Mouse (Mus musculus) limb, embryonic 14.5 days (tissue): ENCODE measurements at regions not wholly inside any gene's neighbourhood (a gene's known extent, or its start where the extent isn't known, plus 50 kb on each side); places are given as distances from the start of the nearest gene placed in this dataset.

Source experiments
- ATAC-seq: fragments of 200-750 bp; cut with Nextera tagmentation; 2 replicates; pipeline ENCODE4 v1.8.0; 2017; ENCODE audit warnings: low read depth, moderate number of reproducible peaks, moderate TSS enrichment; ENCODE audit not compliant: low FRiP score
- DNase-seq: peaks from one replicate; pipeline ENCODE4 v3.0.0-alpha.2; 2015; ENCODE audit warnings: low spot score
- H3K27ac ChIP-seq: fragments of 300-500 bp; sonication (generic); replicated peaks from 2 replicates; pipeline ENCODE4 v1.5.1; 2014; ENCODE audit warnings: low read depth, mild to moderate bottlenecking, low read length, moderate library complexity, mixed read lengths
- H3K27me3 ChIP-seq: fragments of 300-500 bp; sonication (generic); 2 replicates; pipeline ENCODE4 v1.6.1; 2014; ENCODE audit warnings: low read length, mixed read lengths; ENCODE audit not compliant: control insufficient read depth, insufficient read depth
- H3K36me3 ChIP-seq: fragments of 300-500 bp; sonication (generic); 2 replicates; pipeline ENCODE4 v1.6.1; 2014; ENCODE audit warnings: mild to moderate bottlenecking, low read length, moderate library complexity, mixed read lengths; ENCODE audit not compliant: control insufficient read depth, insufficient read depth
- H3K4me1 ChIP-seq: fragments of 300-500 bp; sonication (generic); 2 replicates; pipeline ENCODE4 v1.6.1; 2014; ENCODE audit warnings: antibody characterized with exemption, low read length, mixed read lengths; ENCODE audit not compliant: control insufficient read depth, insufficient read depth
- H3K4me2 ChIP-seq: fragments of 300-500 bp; sonication (generic); replicated peaks from 2 replicates; pipeline ENCODE4 v1.6.1; 2014; ENCODE audit warnings: low read depth, mild to moderate bottlenecking, low read length, moderate library complexity; ENCODE audit not compliant: severe bottlenecking
- H3K4me3 ChIP-seq: fragments of 300-500 bp; sonication (generic); replicated peaks from 2 replicates; pipeline ENCODE4 v1.5.1; 2014; ENCODE audit warnings: low read length
- H3K9ac ChIP-seq: fragments of 300-500 bp; sonication (generic); 2 replicates; pipeline ENCODE4 v1.6.1; 2014; ENCODE audit warnings: mild to moderate bottlenecking, low read depth, low read length, moderate library complexity; ENCODE audit not compliant: severe bottlenecking
- H3K9me3 ChIP-seq: fragments of 300-500 bp; sonication (generic); 2 replicates; pipeline ENCODE4 v1.6.1; 2016; ENCODE audit warnings: low read length; ENCODE audit not compliant: control insufficient read depth
- POLR2A ChIP-seq: fragments of 200-500 bp; IDR thresholded peaks from 2 replicates; pipeline ENCODE4 v1.8.0; 2012; ENCODE audit warnings: inconsistent platforms, mild to moderate bottlenecking, moderate library complexity, borderline replicate concordance; ENCODE audit not compliant: insufficient read depth, insufficient read length; ENCODE audit errors: extremely low read depth
- WGBS: fragments of 180-500 bp; shearing (Covaris S2); extraction: QIAGEN DNeasy Blood & Tissue Kit; methylation state at CpG from one replicate; pipeline ENCODE4 v1.1.7; 2014; 5-methylcytosine and 5-hydroxymethylcytosine counted together

GRCm38 (mm10) chr2:75569756-75570155, 89.3 kb upstream of the Hnrnpa3 start:
- H3K4me1 ChIP-seq = no peaks in the 10 kb centered on the region
- no peaks in the 10 kb centered on the region for H3K9me3 ChIP-seq
- H3K9ac ChIP-seq = no peak overlapping the region
- H3K4me3 ChIP-seq = no peak overlapping the region
- H3K27ac ChIP-seq = no peak overlapping the region
- WGBS = 85% methylated on average over 6 of the region's 6 CpGs
- H3K36me3 ChIP-seq = no peaks in the 10 kb centered on the region
- no peak for DNase-seq
- no peaks in the 10 kb centered on the region for H3K27me3 ChIP-seq
- no peak for TF ChIP-seq POLR2A
- no peak overlapping the region for H3K4me2 ChIP-seq
- ATAC-seq = no peak

GRCm38 (mm10) chr2:75570246-75570645, 88.8 kb upstream of the Hnrnpa3 start:
- no peak for TF ChIP-seq POLR2A
- H3K4me2 ChIP-seq = no peak overlapping the region
- no peak overlapping the region for H3K9ac ChIP-seq
- no peaks in the 10 kb centered on the region for H3K9me3 ChIP-seq
- 78% methylated on average over 2 of the region's 2 CpGs for WGBS
- H3K27me3 ChIP-seq = no peaks in the 10 kb centered on the region
- H3K27ac ChIP-seq = no peak overlapping the region
- H3K4me3 ChIP-seq = no peak overlapping the region
- ATAC-seq (no peak), DNase-seq (no peak)
- no peaks in the 10 kb centered on the region for H3K4me1 ChIP-seq
- H3K36me3 ChIP-seq = no peaks in the 10 kb centered on the region

- Histone ChIP-seq H3K4me2 (peak overlapping the region; percentile 47), H3K27me3 (peaks cover 21% of the 10 kb centered on the region), H3K4me1 (peaks cover 9% of the 10 kb centered on the region; the same call in 1 of the 2 replicates), H3K9ac (no peak overlapping the region; the same call in 1 of the 2 replicates), H3K4me3 (peak overlapping the region; percentile 23), H3K27ac (no peak overlapping the region), H3K9me3 (no peaks in the 10 kb centered on the region), H3K36me3 (no peaks in the 10 kb centered on the region)
- peak; percentile 73 for DNase-seq
- TF ChIP-seq POLR2A = no peak
- WGBS = 1% methylated on average over 16 of the region's 16 CpGs
- ATAC-seq = peak; percentile 71; the same call in 1 of the 2 replicates
Measured at GRCm38 (mm10) chr2:75584975-75585374, 74.1 kb upstream of the Hnrnpa3 start.

GRCm38 (mm10) chr2:75588572-75588971, 70.5 kb upstream of the Hnrnpa3 start:
- TF ChIP-seq POLR2A = no peak
- peak; percentile 24; the same call in 1 of the 2 replicates for ATAC-seq
- WGBS = under 1% methylated on average over 6 of the region's 6 CpGs
- DNase-seq = peak; percentile 93
- no peaks in the 10 kb centered on the region for H3K36me3 ChIP-seq
- H3K4me3 ChIP-seq = no peak overlapping the region
- H3K9ac ChIP-seq = no peak overlapping the region
- H3K4me1 ChIP-seq = peaks cover 9% of the 10 kb centered on the region; the same call in 1 of the 2 replicates
- H3K27me3 ChIP-seq = peaks cover 39% of the 10 kb centered on the region
- no peak overlapping the region for H3K4me2 ChIP-seq
- H3K9me3 ChIP-seq = no peaks in the 10 kb centered on the region
- no peak overlapping the region for H3K27ac ChIP-seq

GRCm38 (mm10) chr2:75589452-75589851, 69.6 kb upstream of the Hnrnpa3 start:
- H3K4me3 ChIP-seq = peak overlapping the region; percentile 10; the same call in 1 of the 2 replicates
- H3K4me1 ChIP-seq = peaks cover 9% of the 10 kb centered on the region; the same call in 1 of the 2 replicates
- no peak overlapping the region for H3K9ac ChIP-seq
- H3K27me3 ChIP-seq = peaks cover 45% of the 10 kb centered on the region
- H3K4me2 ChIP-seq = peak overlapping the region; percentile 35
- no peak overlapping the region for H3K27ac ChIP-seq
- H3K36me3 ChIP-seq = no peaks in the 10 kb centered on the region
- WGBS = 4% methylated on average over 19 of the region's 19 CpGs
- ATAC-seq = no peak
- H3K9me3 ChIP-seq = no peaks in the 10 kb centered on the region
- no peak for TF ChIP-seq POLR2A
- DNase-seq = peak; percentile 38
